Mouse (Mus musculus) CH12.LX (cell line): Measurements from ENCODE around the gene Hist1h2bn. TPM values are rescaled to one million over a fixed set of nuclear protein-coding genes. Genes with fewer than 3 reads are reported as not detected.

Experiments
- DNase-seq: peaks from one replicate; pipeline ENCODE4 v3.0.0-alpha.2; 2013; ENCODE audit errors: extremely low read depth
- H3K27ac ChIP-seq: 2 replicates; pipeline ENCODE4 v1.5.1; 2012; ENCODE audit warnings: low read depth, mild to moderate bottlenecking, control low read depth, moderate library complexity; ENCODE audit not compliant: insufficient read depth
- H3K27me3 ChIP-seq: replicated peaks from 2 replicates; pipeline ENCODE3; 2012; ENCODE audit warnings: inconsistent platforms
- H3K36me3 ChIP-seq, 2 experiments: replicated peaks in 1 of 2; 2 replicates each; pipeline versions ENCODE3 to v1.6.1; 2012; ENCODE audit warnings: inconsistent platforms in 1 of 2, low read length in 1 of 2, mild to moderate bottlenecking in 1 of 2, mixed read lengths in 1 of 2, moderate library complexity in 1 of 2; ENCODE audit not compliant: control insufficient read depth in 1 of 2, insufficient read depth in 1 of 2
- H3K4me1 ChIP-seq, 2 experiments: 2 replicates each; pipeline ENCODE4 v1.6.1; 2012; ENCODE audit warnings: inconsistent platforms in 1 of 2, moderate library complexity in 1 of 2; ENCODE audit not compliant: insufficient read depth in 2 of 2, control insufficient read depth in 1 of 2
- H3K4me2 ChIP-seq: 2 replicates; pipeline ENCODE4 v1.6.1; 2012; ENCODE audit warnings: low read depth, mild to moderate bottlenecking, control low read depth; ENCODE audit not compliant: poor library complexity, insufficient read depth, severe bottlenecking
- H3K4me3 ChIP-seq, 3 experiments: fragments of 150-350 bp in 1 of 3; sonication (generic) in 1 of 3; replicated peaks in 1 of 3; 2 replicates each; pipeline versions ENCODE3 to v1.5.1; 2011 to 2012; ENCODE audit warnings: low read depth in 2 of 3, low read length in 2 of 3, mild to moderate bottlenecking in 2 of 3, moderate library complexity in 2 of 3, control low read depth in 1 of 3, improper control_type of control experiment in 1 of 3, inconsistent platforms in 1 of 3, mixed read lengths in 1 of 3; ENCODE audit not compliant: poor library complexity in 1 of 3
- H3K79me2 ChIP-seq: replicated peaks from 2 replicates; pipeline ENCODE4 v1.6.1; 2012; ENCODE audit warnings: mild to moderate bottlenecking, moderate library complexity; ENCODE audit not compliant: control insufficient read depth, poor library complexity, insufficient read depth, severe bottlenecking; ENCODE audit errors: extremely low read depth
- H3K9ac ChIP-seq: 2 replicates; pipeline ENCODE4 v1.6.1; 2012; ENCODE audit warnings: low read depth, mild to moderate bottlenecking, control low read depth, moderate library complexity; ENCODE audit not compliant: insufficient read depth
- H3K9me3 ChIP-seq: replicated peaks from 2 replicates; pipeline ENCODE3; 2012; ENCODE audit warnings: low read length, inconsistent platforms, mixed read lengths
- BHLHE40 ChIP-seq: IDR thresholded peaks from 2 replicates; pipeline ENCODE4 v1.6.1; 2011; ENCODE audit warnings: mild to moderate bottlenecking, low read depth, low read length, improper control_type of control experiment
- CHD1 ChIP-seq: IDR thresholded peaks from 2 replicates; pipeline ENCODE4 v1.6.1; 2012; ENCODE audit warnings: low read depth, low read length, improper control_type of control experiment, inconsistent platforms
- CHD2 ChIP-seq: IDR thresholded peaks from 2 replicates; pipeline ENCODE4 v1.6.1; 2011; ENCODE audit warnings: low read length, improper control_type of control experiment
- CTCF ChIP-seq, 2 experiments: IDR thresholded peaks in 1 of 2; conservative IDR thresholded peaks in 1 of 2; 2 replicates each; pipeline ENCODE4 v1.5.1; 2011 to 2012; ENCODE audit warnings: low read depth in 2 of 2, low read length in 2 of 2, improper control_type of control experiment in 1 of 2, inconsistent platforms in 1 of 2, mild to moderate bottlenecking in 1 of 2, moderate library complexity in 1 of 2
- E2F4 ChIP-seq: IDR thresholded peaks from 2 replicates; pipeline ENCODE4 v1.6.1; 2011; ENCODE audit warnings: low read depth, low read length, improper control_type of control experiment; ENCODE audit not compliant: insufficient replicate concordance
- ELF1 ChIP-seq: IDR thresholded peaks from 2 replicates; pipeline ENCODE4 v1.6.1; 2014; ENCODE audit warnings: low read depth, mild to moderate bottlenecking, inconsistent platforms, low read length, improper control_type of control experiment
- EP300 ChIP-seq: IDR thresholded peaks from 2 replicates; pipeline ENCODE4 v1.6.1; 2011; ENCODE audit warnings: low read length, improper control_type of control experiment
- ETS1 ChIP-seq: conservative IDR thresholded peaks from 2 replicates; pipeline ENCODE4 v1.6.1; 2012; ENCODE audit warnings: low read depth, mild to moderate bottlenecking, inconsistent platforms, low read length, improper control_type of control experiment, moderate library complexity
- GABPA ChIP-seq: IDR thresholded peaks from 2 replicates; pipeline ENCODE4 v1.6.1; 2012; ENCODE audit warnings: low read depth, low read length, improper control_type of control experiment, inconsistent platforms; ENCODE audit not compliant: insufficient replicate concordance
- HCFC1 ChIP-seq: IDR thresholded peaks from 2 replicates; pipeline ENCODE4 v1.6.1; 2012; ENCODE audit warnings: low read depth, mild to moderate bottlenecking, inconsistent platforms, low read length, improper control_type of control experiment
- IRF4 ChIP-seq: IDR thresholded peaks from 2 replicates; pipeline ENCODE4 v1.6.1; 2014; ENCODE audit warnings: low read depth, mild to moderate bottlenecking, inconsistent platforms, low read length, improper control_type of control experiment
- JUN ChIP-seq: IDR thresholded peaks from 2 replicates; pipeline ENCODE4 v1.6.1; 2011; ENCODE audit warnings: low read depth, mild to moderate bottlenecking, low read length, improper control_type of control experiment, moderate library complexity; ENCODE audit not compliant: insufficient read depth
- JUND ChIP-seq: conservative IDR thresholded peaks from 2 replicates; pipeline ENCODE4 v1.6.1; 2011; ENCODE audit warnings: low read depth, low read length, improper control_type of control experiment
- KAT2A ChIP-seq: IDR thresholded peaks from 2 replicates; pipeline ENCODE4 v1.6.1; 2012; ENCODE audit warnings: low read length, improper control_type of control experiment, inconsistent platforms; ENCODE audit not compliant: insufficient replicate concordance
- MAFK ChIP-seq: IDR thresholded peaks from 2 replicates; pipeline ENCODE4 v1.6.1; 2011; ENCODE audit warnings: low read length, improper control_type of control experiment; ENCODE audit not compliant: insufficient replicate concordance
- MAX ChIP-seq: IDR thresholded peaks from 2 replicates; pipeline ENCODE4 v1.6.1; 2011; ENCODE audit warnings: low read length, improper control_type of control experiment
- MAZ ChIP-seq: IDR thresholded peaks from 2 replicates; pipeline ENCODE4 v1.6.1; 2012; ENCODE audit warnings: low read depth, mild to moderate bottlenecking, inconsistent platforms, low read length, improper control_type of control experiment, moderate library complexity
- MEF2A ChIP-seq: IDR thresholded peaks from 2 replicates; pipeline ENCODE4 v1.6.1; 2014; ENCODE audit warnings: low read depth, mild to moderate bottlenecking, inconsistent platforms, low read length, improper control_type of control experiment, borderline replicate concordance
- MXI1 ChIP-seq: IDR thresholded peaks from 2 replicates; pipeline ENCODE4 v1.6.1; 2011; ENCODE audit warnings: mild to moderate bottlenecking, low read depth, low read length, improper control_type of control experiment
- MYC ChIP-seq: IDR thresholded peaks from 2 replicates; pipeline ENCODE4 v1.6.1; 2011; ENCODE audit warnings: low read depth, mild to moderate bottlenecking, improper control_type of control experiment, low read length
- NELFE ChIP-seq: IDR thresholded peaks from 2 replicates; pipeline ENCODE4 v1.6.1; 2011; ENCODE audit warnings: low read depth, low read length, improper control_type of control experiment
- NRF1 ChIP-seq: IDR thresholded peaks from 2 replicates; pipeline ENCODE4 v1.6.1; 2014; ENCODE audit warnings: low read depth, mild to moderate bottlenecking, inconsistent platforms, low read length, improper control_type of control experiment, moderate library complexity
- PAX5 ChIP-seq: IDR thresholded peaks from 2 replicates; pipeline ENCODE4 v1.6.1; 2012; ENCODE audit warnings: low read length, inconsistent platforms, mixed read lengths
- POLR2A ChIP-seq: IDR thresholded peaks from 2 replicates; pipeline ENCODE4 v1.6.1; 2011; ENCODE audit warnings: low read depth, mild to moderate bottlenecking, improper control_type of control experiment, low read length
- POLR2AphosphoS2 ChIP-seq: IDR thresholded peaks from 2 replicates; pipeline ENCODE4 v1.6.1; 2011; ENCODE audit warnings: low read depth, low read length, improper control_type of control experiment
- RAD21 ChIP-seq: IDR thresholded peaks from 2 replicates; pipeline ENCODE4 v1.6.1; 2011; ENCODE audit warnings: low read depth, mild to moderate bottlenecking, low read length, improper control_type of control experiment, moderate library complexity
- RCOR1 ChIP-seq: conservative IDR thresholded peaks from 2 replicates; pipeline ENCODE4 v1.6.1; 2012; ENCODE audit warnings: low read depth, mild to moderate bottlenecking, inconsistent platforms, low read length, improper control_type of control experiment
- SIN3A ChIP-seq: IDR thresholded peaks from 2 replicates; pipeline ENCODE4 v1.6.1; 2012; ENCODE audit warnings: low read length, improper control_type of control experiment, inconsistent platforms
- SMC3 ChIP-seq: IDR thresholded peaks from 2 replicates; pipeline ENCODE4 v1.6.1; 2011; ENCODE audit warnings: low read depth, low read length, improper control_type of control experiment
- TBP ChIP-seq: conservative IDR thresholded peaks from 2 replicates; pipeline ENCODE4 v1.6.1; 2011; ENCODE audit warnings: low read depth, low read length, improper control_type of control experiment
- TCF12 ChIP-seq: IDR thresholded peaks from 2 replicates; pipeline ENCODE4 v1.6.1; 2014; ENCODE audit warnings: low read depth, mild to moderate bottlenecking, inconsistent platforms, low read length, improper control_type of control experiment
- UBTF ChIP-seq: IDR thresholded peaks from 2 replicates; pipeline ENCODE4 v1.6.1; 2012; ENCODE audit warnings: low read depth, mild to moderate bottlenecking, inconsistent platforms, low read length, improper control_type of control experiment, moderate library complexity
- USF1 ChIP-seq: IDR thresholded peaks from 2 replicates; pipeline ENCODE4 v1.6.1; 2014; ENCODE audit warnings: low read depth, mild to moderate bottlenecking, inconsistent platforms, low read length, improper control_type of control experiment
- USF2 ChIP-seq: conservative IDR thresholded peaks from 2 replicates; pipeline ENCODE4 v1.6.1; 2011; ENCODE audit warnings: low read depth, low read length, improper control_type of control experiment
- ZC3H11A ChIP-seq: IDR thresholded peaks from 2 replicates; pipeline ENCODE4 v1.6.1; 2012; ENCODE audit warnings: low read depth, mild to moderate bottlenecking, inconsistent platforms, low read length, improper control_type of control experiment
- ZKSCAN1 ChIP-seq: IDR thresholded peaks from 2 replicates; pipeline ENCODE4 v1.6.1; 2012; ENCODE audit warnings: low read depth, inconsistent platforms, low read length, improper control_type of control experiment, borderline replicate concordance
- ZMIZ1 ChIP-seq: IDR thresholded peaks from 2 replicates; pipeline ENCODE4 v1.6.1; 2012; ENCODE audit warnings: low read depth, mild to moderate bottlenecking, inconsistent platforms, low read length, improper control_type of control experiment
- ZNF384 ChIP-seq: IDR thresholded peaks from 2 replicates; pipeline ENCODE4 v1.6.1; 2012; ENCODE audit warnings: low read depth, low read length, improper control_type of control experiment, inconsistent platforms
- dilution Hi-C: fragments of 300-500 bp; cut with MboI; formaldehyde crosslinking; loops from 2 replicates; pipeline ENCODE4 v1.14.3; 2020; ENCODE audit warnings: low sequenced_read_pairs; ENCODE audit not compliant: extremely low pct_unique_long_range_greater_than_20kb, extremely low pct_ligation_motif_present
- in situ Hi-C: fragments of 300-500 bp; cut with MboI; formaldehyde crosslinking; loops from 3 replicates; pipeline ENCODE4 v1.14.3; 2019; ENCODE audit warnings: low sequenced_read_pairs, low pct_ligation_motif_present, low pct_unique_long_range_greater_than_20kb, mixed read lengths
- polyA plus RNA-seq: library from polyadenylated mRNA; unstranded; fragments of >175 nt; gene quantifications from 2 replicates; pipeline ENCODE4 v1.2.1, GENCODE M21; 2012; ENCODE audit warnings: low read depth; ENCODE audit not compliant: insufficient read length
- total RNA-seq, 2 experiments: library from RNA; depleted of rRNA; stranded (reverse); fragments of 300-350 nt in 1 of 2; fragments of >200 nt in 1 of 2; gene quantifications; 2 replicates each; pipeline ENCODE4 v1.2.3; 2012 to 2014

The Hist1h2bn gene
- total and polyA plus RNA-seq, 3 experiments = 2.6 to 1,563 (median 24.0) TPM

DNA sequence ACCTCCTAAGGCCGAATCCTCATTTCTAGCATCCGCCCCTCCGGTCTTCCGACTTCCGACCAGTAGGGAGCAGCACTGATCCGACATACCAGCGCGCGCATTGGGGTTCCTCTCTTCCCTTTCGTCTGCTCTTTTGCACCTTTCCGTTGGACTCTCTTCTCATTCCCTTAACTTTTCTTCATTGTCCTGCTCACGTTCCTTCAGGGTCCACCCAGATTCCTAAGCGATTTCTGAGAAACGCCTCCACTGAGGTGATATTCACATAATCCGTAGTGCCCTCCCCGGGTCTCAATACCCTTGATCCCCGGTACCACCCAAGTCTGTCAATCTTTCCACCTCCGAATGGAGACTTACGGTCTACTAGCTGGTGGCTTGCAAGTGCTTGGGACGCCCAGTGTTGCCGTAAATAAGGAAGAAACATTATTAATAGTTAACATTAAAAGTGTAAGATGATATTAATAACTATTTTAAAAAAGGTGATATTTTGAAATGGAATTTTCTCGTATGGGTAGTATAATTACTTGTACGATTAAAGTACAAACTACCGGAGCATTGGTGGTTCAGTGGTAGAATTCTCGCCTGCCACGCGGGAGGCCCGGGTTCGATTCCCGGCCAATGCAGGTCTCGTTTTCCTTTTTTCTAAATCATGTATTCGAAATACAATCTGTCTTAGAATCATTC, 43.8 kb upstream of the Hist1h2bn start:
- Histone ChIP-seq H3K9ac (peak overlapping the region; percentile 89), H3K27me3 (peaks cover 3% of the 10 kb centered on the region), H3K36me3 (no peaks in the 10 kb centered on the region), H3K9me3 (no peaks in the 10 kb centered on the region), H3K4me1 (peaks cover 8 to 16% of the 10 kb centered on the region in 2 experiments; a peak in 3 of 4 replicates), H3K27ac (peak overlapping the region; percentile 27; the same call in 1 of the 2 replicates), H3K79me2 (no peaks in the 10 kb centered on the region), H3K4me3 (peak overlapping the region; percentile 70 to 87 (median 82)), H3K4me2 (no peak overlapping the region)
- TF ChIP-seq MAX = no peak
- no peak for TF ChIP-seq BHLHE40
- TF ChIP-seq HCFC1 = peak; percentile 67
- TF ChIP-seq ELF1 = peak; percentile 88
- no peak for TF ChIP-seq EP300
- TF ChIP-seq KAT2A = peak; percentile 62; the same call in 1 of the 2 replicates
- peak; percentile 27; the same call in 1 of the 2 replicates for TF ChIP-seq E2F4
- TF ChIP-seq RAD21 = peak; percentile 27
- TF ChIP-seq MEF2A = no peak
- 0 out of 2 replicates have a peak, but pooled peaks have one; percentile 38 for TF ChIP-seq NRF1
- no peak for TF ChIP-seq POLR2AphosphoS2
- TF ChIP-seq MXI1 = no peak
- no peak for TF ChIP-seq RCOR1
- no peak for TF ChIP-seq ETS1
- TF ChIP-seq MYC = 0 out of 2 replicates have a peak, but pooled peaks have one; percentile 26
- peak; percentile 57; the same call in 1 of the 2 replicates for TF ChIP-seq TCF12
- TF ChIP-seq SMC3 = 0 out of 2 replicates have a peak, but pooled peaks have one; percentile 14
- no peak for TF ChIP-seq CHD1
- TF ChIP-seq USF2 = no peak
- TF ChIP-seq NELFE = peak; percentile 53; the same call in 1 of the 2 replicates
- TF ChIP-seq IRF4 = peak; percentile 52; the same call in 1 of the 2 replicates
- peak; percentile 57 for TF ChIP-seq POLR2A
- no peak for TF ChIP-seq ZC3H11A
- no peak for TF ChIP-seq ZKSCAN1
- peak; percentile 19 to 76; a peak in 3 of 4 replicates for TF ChIP-seq CTCF (conservative IDR thresholded peaks at IDR 0.05 in 1 of 2, IDR thresholded peaks at IDR 0.05 in 1 of 2; ENCODE audit: low read depth in 2 of 2, low read length in 2 of 2)
- peak; percentile 88 for TF ChIP-seq MAFK
- TF ChIP-seq ZMIZ1 = no peak
- TF ChIP-seq UBTF = no peak
- TF ChIP-seq GABPA = no peak
- TF ChIP-seq JUN = no peak
- TF ChIP-seq JUND = no peak
- TF ChIP-seq PAX5 = no peak
- no peak for TF ChIP-seq USF1
- TF ChIP-seq CHD2 = no peak
- no peak for TF ChIP-seq SIN3A
- TF ChIP-seq MAZ = no peak
- TF ChIP-seq TBP = peak; percentile 98
- no peak for TF ChIP-seq ZNF384
- peak; percentile 89 for DNase-seq
- in situ Hi-C loops = loop anchor here (25.0 kb wide), 2 partner anchors 227 to 323 kb away; partner anchors contain the start of gene Zfp184
- dilution Hi-C loops = no loop called here
